Mouse (Mus musculus): Measurements from ENCODE around the gene Tfap2b.

The Tfap2b gene

DNA sequence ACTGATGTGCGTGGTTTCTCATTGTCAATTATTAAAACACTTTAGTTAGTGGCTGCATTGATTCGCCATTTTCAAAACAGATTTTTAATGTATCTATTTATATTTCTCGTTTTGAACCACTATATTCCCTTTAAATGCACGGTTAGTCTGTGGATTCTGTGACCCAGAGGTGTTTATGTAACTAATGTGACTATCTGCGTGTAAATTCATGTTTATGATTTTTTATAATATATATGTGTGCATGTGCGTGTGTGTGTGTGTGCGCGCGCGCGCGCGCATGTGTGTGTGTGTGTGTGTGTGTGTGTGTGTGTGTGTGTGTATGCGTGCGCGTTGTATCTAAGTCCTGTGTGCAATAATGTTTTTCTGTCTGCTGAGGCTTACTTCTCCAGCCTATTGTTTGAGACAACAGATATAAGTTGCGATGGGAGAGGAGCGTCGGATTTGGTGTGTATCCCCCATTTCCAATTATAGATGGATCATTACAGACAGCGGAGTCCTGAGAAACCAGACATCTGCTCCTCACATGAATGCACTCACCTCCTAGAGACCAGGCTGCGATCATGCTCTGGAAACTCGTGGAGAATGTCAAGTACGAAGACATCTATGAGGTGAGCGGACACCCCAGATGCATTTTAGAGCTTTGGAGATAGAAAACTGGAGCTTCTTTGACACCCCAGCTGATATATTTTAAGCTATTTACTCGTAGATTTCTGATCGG lies at the start of gene Tfap2b:
TSS of gene Tfap2b (plus strand) at position 274 of the 718 bp plus-strand sequence.
- no peak for DNase-seq (ENCODE audit: low spot score in 2 of 2)

DNA sequence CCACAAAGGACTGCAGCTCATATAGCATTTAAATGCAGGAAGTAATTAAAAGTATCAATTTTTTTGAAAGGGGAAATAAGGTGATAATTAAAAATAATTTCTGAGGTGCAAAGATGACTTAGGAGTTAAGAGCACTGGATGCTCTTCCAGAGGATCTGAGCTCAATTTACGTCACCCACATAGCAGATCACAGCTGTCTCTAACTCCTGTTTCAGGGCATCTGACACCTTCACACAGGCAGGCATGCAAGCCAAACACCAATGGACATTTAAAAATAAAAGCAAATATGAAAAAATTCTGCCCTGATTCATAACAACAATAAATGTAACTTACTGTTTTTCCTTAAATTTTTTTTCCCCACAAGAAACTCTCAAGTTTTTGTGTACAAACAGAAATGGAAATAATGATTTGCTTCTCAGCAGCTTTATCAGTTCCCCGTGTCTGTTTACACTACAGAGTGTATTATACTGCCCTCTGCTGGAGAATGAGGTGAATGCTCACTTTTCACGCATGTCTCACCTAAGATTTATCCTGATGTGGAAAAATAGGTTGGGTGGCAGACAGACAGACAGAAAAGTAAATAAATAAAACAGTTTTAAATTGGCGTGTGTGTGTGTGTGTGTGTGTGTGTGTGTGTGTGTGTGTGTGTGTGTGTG lies 29.8 kb upstream of the Tfap2b start:
- DNase-seq (ENCODE audit: low spot score in 2 of 2) = no peak

DNA sequence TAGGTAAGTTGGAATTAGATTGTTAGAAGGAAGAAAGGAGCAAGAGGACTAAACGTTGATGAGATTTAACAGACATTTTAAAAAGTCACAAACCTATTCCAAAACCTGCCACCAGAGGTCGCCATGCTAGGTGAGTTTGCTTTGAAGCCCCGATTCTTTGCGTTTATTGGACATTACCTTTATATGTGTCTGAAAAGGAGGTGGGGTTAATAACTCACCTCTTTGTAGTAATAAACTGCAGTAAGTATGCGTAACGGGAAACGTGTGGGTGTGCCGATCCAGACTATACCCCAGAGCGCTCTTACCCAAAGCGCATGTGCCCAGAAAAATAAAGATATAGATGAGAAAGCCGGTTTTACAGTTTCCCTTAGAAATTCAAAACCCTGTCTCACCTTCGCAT lies 3.1 kb upstream of the Tfap2b start:
- no peak for DNase-seq (ENCODE audit: low spot score in 2 of 2)

DNA sequence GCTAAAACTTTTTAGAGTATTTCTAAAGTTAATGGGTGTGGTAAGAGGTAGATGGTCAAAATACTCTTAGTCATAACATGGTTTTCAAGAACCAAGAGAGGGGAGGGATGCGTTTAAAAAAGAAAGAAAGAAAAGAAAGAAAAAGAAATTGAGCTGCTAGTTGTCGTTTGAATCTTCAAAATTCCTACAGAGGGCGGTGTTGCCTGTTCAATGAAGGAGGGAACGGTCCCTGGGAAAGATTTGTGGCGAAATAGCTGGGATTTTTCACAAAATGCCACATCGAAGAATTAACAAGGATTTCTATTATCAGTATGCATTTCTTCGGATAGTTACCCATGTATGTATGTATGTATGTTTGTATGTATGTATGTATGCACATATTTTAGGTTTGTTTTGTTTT lies 2.5 kb upstream of the Tfap2b start:
- DNase-seq (ENCODE audit: low spot score in 2 of 2) = no peak

DNA sequence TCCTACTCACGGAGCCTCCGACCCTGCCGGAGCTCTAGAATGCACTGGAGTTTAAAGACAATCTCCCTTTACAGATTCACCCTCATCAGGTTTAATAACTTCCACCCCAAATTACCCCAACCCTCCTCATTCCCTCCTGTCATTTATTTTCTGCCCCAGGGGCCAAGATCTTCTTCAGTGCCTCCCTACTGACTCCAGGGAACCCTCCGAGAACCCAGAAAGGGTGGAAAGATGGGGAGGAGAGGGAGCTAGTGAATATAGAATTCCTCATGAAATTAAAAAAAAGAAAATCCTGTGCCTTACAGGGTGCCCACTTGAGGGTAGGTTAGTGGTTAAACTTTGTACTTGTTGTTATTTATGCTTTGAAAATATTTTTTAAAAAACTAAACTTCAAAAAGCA lies 1.1 kb upstream of the Tfap2b start:
- DNase-seq (ENCODE audit: low spot score in 2 of 2) = no peak

DNA sequence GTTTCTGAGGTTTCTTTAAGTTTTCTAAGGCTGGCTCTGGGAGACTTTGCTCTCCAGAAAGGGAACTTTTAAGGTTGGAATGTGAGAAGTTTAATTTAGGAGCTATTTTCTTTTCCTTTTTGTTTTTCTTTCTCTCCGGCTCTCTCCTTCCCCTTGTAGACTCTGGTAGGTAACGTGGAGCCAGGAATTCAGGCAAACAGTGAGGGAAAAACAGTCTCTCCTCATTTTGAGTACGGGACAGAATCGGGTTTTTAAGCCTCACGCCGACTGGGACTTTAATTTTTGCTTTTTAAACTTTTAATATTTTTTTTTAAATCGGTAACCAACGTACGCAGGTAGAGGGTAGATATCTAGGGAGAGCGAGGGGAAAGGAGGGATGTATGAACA lies 638 bp downstream of the Tfap2b start:
- DNase-seq (ENCODE audit: low spot score in 2 of 2) = no peak

DNA sequence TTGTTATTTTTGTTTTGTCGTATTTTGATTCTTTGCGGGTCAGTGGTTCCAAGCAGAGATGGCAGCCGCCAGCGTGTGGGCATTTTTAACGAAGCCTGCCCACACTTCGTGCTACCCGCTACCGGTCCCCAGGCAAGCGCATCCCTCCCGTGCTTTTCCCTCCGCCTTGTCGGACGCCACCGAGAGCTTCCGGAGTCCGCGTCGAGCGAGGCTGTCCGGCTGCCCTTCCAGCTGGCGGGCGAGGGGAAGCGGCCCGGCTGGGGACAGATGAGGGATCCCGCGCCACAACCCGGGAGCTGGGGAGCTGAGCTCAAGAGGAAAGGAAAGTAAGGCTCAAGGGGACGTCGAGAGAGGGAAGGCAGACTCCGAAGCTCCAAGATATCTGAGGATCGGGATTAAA lies 1.1 kb downstream of the Tfap2b start:
- no peak for DNase-seq (ENCODE audit: low spot score in 2 of 2)

DNA sequence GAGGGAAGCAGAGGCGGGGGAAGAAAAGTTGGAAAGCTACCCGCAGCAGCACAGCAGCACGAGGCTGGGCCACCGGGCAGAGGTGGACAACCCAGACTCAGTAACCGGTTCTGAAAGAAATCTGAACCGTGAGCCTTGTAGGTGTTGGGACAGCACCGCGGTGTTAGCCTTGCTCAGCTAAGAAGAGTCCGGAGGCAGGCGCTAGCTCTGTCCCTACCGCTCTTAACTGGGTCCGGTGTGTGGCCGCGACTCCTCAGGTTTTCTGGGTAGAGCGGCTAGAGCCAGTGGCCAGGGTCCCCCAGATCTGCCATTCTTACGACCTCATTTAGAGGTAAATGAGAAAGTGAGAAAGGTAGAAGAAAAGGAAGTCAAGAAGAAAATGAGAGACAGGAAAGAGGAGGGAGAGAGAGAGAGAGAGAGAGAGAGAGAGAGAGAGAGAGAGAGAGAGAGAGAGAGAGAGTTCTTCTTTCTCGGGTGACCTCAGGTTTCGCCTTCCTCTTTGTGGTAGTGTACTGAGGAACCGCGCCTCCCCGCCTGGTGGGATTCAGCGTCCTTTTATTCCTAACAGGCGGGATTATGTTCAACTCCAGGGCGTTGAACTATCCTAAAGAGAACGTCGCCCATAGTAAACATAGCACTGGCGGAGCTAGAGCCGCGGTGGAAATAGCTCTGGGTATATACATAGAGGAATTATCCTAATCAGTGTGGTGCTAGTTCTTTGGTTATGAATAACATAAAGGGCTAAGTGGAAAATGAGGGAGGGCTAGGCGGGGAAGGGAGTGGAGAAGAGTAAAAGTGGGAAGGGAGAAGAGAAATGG lies 1.7 kb downstream of the Tfap2b start:
- no peak for DNase-seq (ENCODE audit: low spot score in 2 of 2)

DNA sequence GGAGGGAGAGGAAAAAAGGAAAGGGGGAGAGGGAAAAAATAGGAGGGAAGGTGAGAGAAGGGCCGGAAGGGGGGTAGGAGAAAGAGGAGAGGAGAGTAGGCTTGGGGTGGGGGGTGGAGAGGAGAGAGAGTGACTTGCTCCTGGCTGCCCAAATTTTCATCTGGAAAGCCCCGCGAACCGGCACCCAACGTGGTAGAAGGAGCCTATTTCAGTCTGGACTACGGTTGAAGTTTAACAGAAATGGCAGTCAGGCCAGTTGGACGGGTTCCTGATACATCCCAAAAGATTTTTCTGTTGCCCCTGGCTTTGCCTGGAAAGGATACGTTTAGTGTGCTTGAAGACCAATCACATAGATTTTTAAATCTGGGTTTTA lies 2.3 kb downstream of the Tfap2b start:
- no peak for DNase-seq (ENCODE audit: low spot score in 2 of 2)

DNA sequence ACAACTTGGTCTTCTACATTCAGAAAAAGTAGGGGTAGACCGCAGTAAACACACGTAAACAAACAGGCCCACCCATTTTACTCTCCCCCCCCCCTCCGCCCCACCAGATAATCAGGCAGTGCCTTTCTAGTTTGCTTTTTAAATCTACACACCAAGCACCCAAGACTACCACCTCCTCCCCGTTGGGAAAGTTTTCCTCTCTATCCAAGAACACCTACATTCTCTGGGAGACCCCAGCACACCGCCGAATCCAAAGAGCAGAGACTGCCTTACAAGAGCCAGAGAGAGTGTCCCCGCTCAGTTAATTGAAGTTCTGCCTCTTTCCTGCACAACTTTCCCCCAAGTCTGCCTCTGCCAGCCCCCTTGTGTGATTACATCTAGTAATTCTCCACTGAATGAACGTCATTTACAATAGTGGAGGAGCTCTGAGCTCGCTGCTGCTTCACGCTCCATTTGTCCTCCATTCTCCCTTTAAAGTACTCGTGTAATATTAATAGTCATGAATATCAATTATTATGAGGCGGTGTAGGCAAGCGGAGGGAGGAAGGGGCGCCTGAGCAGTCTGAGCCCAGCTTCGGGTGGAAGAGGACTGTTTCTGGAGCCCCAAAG lies 2.9 kb downstream of the Tfap2b start:
- no peak for DNase-seq (ENCODE audit: low spot score in 2 of 2)

DNA sequence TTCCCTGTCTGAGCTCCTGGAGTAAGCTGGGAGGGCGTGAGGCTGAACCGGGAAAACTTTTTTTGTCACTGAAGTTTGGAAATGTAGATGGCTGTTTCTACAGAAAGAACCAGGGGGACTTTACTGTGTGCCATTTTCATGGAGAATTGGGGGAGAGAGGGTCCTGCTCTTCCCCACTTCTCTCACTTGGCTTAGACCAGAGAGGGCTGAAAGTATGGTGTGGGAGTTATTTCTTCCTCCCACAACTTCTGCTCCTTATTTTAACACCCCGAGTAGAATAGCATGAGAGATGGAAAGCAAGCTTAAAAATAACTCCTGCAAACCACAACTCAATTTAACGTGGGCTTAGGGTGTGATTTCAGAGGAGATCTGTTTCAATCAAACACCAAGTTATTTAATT lies 4.0 kb downstream of the Tfap2b start:
- no peak for DNase-seq (ENCODE audit: low spot score in 2 of 2)

DNA sequence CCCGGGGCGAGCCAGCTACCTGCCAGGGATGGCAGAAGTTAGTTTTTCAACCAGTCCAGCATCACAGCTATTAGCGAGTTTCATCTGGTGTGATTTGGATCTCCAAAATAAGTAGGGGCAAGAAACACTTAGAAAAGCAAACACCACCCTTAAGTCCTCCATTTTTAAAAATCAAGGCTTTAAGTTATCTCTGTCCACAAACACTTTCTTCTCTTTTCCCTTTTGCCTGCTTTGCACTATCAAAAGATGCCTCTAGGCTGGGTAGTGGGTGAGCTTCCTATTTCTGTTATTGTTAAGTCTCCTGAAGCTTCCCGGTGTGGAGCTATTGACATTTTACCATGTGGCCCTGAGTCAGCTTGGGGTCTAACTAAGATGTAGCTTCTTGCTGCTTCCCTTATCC lies 4.5 kb downstream of the Tfap2b start:
- no peak for DNase-seq (ENCODE audit: low spot score in 2 of 2)

DNA sequence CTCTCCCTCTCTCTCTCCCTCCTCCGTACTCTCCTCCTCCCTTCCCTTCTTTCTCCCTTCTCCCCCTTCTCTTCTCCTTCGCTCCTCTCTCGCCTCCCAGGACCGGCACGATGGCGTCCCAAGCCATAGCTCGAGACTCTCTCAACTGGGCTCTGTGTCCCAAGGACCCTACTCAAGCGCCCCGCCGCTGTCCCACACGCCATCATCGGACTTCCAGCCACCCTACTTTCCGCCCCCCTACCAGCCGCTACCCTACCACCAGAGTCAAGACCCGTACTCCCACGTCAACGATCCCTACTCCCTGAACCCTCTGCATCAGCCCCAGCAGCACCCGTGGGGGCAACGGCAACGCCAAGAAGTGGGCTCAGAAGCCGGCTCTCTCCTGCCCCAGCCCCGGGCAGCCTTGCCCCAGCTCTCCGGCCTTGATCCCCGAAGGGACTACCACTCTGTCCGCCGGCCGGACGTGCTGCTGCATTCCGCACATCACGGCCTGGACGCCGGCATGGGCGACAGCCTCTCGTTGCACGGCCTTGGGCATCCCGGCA lies 5.2 kb downstream of the Tfap2b start:
- no peak for DNase-seq (ENCODE audit: low spot score in 2 of 2)

DNA sequence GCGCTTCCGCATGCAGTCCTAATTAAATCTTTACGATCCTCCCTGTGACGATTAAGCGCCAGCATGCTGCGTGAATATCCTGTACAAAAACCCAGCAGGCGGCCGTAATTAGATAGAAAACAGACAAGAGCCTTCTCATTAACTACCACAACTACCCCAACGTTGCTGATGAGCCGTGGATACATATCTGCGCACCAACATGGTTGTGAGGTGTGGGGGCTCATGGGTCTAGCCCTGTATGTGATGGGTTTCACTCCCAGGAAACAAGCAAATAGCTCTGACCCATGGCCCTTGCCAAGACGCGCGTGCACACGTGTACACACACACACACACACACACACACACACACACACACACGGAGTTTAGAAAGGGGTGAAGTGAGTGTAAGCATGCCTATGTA lies 8.7 kb downstream of the Tfap2b start:
- DNase-seq (ENCODE audit: low spot score in 2 of 2) = no peak

DNA sequence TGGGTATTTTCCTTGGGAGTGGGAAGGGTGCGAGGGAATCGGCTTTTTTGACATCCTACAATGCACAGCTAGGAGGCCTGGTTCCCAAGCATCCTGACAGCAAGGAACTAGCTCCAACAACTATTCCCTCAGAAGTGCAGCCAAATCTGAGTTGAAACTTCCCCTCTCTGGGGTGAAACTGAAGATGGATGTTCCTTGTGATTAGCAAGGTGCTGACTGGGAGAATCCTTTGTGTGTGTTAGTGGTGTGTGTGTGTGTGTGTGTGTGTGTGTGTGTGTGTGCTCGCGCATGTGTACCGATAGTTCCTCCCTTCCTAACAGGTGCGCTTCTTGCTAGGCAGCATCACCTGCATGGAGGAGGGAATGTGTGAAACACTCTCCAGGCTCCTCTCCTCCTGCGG lies 9.5 kb downstream of the Tfap2b start:
- no peak for DNase-seq (ENCODE audit: low spot score in 2 of 2)

DNA sequence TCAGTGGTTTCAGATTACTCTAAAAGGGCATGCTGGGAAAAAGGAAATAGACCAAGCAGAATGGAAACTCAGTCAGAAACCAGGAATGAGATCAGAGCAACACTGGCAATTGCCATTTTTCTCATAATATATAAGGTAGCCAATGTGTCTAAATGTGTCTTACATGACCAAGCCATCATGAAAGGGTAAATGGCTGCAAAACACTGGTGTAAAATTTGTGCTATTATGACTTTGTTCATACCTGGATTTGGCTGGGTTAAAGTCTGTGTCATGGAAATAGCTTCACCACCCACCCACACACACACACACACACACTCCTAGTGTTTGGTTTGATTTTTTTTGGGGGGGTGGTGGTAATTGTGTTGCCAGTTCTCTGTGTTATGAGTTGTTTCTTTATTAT lies 10.7 kb downstream of the Tfap2b start:
- no peak for DNase-seq (ENCODE audit: low spot score in 2 of 2)

DNA sequence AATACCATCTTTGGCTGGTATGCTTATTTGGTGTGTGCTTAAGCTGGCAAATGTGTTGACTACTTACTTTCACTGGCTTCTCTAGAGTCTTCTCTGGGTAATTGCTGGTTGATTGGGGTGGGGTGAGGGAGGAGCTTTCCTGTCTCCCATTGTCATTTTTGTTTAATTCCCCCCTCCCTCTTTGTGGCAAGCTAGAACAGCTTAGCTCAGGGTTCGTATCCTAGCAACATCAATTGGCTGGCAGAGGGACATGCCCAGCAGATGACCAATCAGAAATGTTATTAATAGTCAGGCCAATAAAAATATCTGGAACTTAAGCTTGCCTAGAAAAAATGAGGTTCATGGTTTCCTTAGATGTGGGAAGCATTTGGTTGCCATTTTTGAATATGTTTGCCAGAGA lies 11.8 kb downstream of the Tfap2b start:
- DNase-seq (ENCODE audit: low spot score in 2 of 2) = no peak

DNA sequence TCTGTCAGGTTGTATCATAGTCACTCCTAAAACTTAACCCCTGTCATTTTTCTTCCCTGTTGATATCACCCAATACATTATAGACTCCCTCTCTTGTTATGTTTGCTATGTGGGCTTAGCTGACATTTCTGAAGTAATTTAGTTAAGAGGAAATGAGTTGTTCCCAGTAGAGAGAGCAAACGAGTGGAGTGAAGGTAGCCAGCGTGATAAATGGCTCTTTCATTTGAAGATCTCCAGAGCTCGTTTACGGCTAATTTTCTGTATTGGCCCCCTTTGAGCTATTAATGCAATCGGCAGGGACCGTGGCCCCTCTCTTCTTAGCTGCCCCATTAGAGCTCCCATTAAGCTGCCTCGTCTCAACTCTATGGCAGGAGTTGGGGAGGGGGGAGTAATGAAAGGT lies 12.9 kb downstream of the Tfap2b start:
- no peak for DNase-seq (ENCODE audit: low spot score in 2 of 2)

DNA sequence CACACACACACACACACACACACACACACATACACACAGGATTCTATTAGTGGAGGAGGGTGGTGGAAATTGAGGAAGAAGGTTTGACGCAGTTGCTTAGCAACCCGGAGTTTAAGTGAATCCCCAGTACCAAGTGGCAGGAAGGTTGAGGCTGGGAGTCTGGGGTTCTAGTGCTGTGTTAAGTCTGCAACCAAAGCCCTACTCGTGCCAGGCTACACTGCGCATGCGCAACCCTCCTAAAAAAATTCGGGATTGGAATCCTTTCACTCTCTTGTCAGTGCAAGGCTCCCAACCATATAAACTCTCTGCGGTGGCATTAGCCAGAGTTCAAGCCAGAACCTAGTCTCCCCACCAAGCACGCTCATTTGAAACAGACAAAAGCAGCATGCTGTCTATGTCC lies 18.0 kb downstream of the Tfap2b start:
- no peak for DNase-seq (ENCODE audit: low spot score in 2 of 2)

DNA sequence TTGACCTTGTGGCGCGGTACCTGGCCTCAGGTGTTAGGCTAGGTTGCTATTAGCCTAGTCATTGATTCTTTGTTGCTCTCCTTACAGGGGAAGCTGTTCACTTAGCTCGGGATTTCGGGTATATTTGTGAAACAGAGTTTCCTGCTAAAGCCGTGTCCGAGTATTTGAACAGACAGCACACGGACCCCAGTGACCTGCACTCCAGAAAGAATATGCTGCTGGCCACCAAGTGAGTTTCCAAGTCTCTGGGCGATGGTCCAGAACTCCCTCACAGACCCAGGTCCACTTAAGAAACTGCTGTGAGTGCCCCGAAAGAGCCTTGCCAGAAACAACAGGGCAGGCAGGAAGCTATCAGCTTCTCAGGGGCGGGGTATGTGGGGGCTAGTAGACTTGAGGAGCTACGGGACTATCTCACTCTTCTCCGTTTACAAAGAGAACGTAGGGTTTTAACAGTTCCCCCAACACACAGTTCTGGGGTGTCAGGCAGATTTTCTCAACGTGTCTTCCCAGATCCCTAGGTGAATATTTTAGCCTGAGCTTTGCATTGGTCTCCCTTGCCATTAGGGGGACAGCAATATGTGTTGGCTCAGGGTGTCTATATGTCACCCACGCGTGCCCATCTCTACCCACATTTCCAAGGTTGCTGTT lies 22.3 kb downstream of the Tfap2b start:
- DNase-seq (ENCODE audit: low spot score in 2 of 2) = no peak

DNA sequence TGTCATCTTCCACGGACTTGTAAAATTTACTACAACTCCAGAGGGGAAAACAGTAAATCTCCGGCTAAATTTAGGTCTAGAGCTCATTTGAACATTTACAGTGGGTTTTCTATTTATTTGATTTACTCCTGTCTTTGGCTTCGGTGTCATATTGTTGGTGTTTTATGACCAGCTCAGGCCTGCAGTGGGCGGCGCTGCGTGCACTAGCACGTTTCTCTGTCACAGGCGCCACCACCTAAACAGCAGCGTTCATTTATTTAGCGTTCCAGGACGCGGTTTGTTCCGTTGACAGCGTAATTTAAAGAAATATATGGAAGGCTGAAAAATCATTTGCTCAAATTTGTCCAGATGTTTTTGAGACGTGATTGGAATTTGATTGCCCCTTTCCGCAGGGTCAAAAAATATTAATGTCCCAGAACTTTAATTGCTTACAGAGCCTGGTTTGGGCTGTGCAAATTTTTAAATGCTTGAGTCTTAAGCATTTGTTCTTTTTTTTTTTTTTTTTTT lies 22.9 kb downstream of the Tfap2b start:
- no peak for DNase-seq (ENCODE audit: low spot score in 2 of 2)

DNA sequence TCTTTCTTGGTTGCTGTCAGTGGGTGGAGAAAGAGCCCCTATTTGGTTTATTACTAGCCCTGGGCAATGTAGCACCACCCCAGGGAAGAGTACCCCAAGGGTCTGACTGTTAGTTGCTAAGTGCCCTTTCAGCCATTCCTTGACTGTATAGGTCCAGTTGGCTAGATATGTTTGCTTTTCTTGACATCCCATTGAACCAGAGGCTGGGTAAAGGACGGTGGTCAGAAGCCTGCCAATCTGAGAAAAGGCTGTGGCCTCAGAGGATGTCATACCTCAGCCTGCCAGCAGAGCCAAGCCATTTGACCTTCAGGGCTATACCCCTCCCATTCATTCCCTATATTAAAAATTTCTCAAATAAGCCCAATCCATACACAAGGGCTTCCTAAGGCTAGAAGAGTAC lies 24.0 kb downstream of the Tfap2b start:
- DNase-seq (ENCODE audit: low spot score in 2 of 2) = no peak
